Mouse (Mus musculus) MEL (cell line): ENCODE measurements around the gene Gm20388. TPM values are rescaled to one million over a fixed set of nuclear protein-coding genes. Genes with fewer than 3 reads are reported as not detected.

Source experiments
- DNase-seq: peaks from one replicate; pipeline ENCODE4 v3.0.0; 2011; ENCODE audit warnings: low read depth, low spot score
- H3K27ac ChIP-seq: 2 replicates; pipeline ENCODE4 v1.5.1; 2012; ENCODE audit warnings: low read depth, mild to moderate bottlenecking, control low read depth, low read length, moderate library complexity; ENCODE audit not compliant: control insufficient read depth
- H3K27me3 ChIP-seq, 2 experiments: fragments of 150-350 bp in 1 of 2; sonication (generic) in 1 of 2; 2 replicates each; pipeline ENCODE4 v1.6.1; 2012; ENCODE audit warnings: low read length in 2 of 2, mild to moderate bottlenecking in 2 of 2, improper control_type of control experiment in 1 of 2, moderate library complexity in 1 of 2; ENCODE audit not compliant: insufficient read depth in 2 of 2, control insufficient read depth in 1 of 2
- H3K36me3 ChIP-seq, 2 experiments: 2 replicates each; pipeline ENCODE4 v1.6.1; 2012 to 2014; ENCODE audit warnings: low read length in 2 of 2, improper control_type of control experiment in 1 of 2, inconsistent platforms in 1 of 2, mild to moderate bottlenecking in 1 of 2; ENCODE audit not compliant: insufficient read depth in 2 of 2, control insufficient read depth in 1 of 2
- H3K4me1 ChIP-seq, 2 experiments: fragments of 150-350 bp in 1 of 2; sonication (generic) in 1 of 2; 2 replicates each; pipeline ENCODE4 v1.6.1; 2012; ENCODE audit warnings: low read length in 2 of 2, improper control_type of control experiment in 1 of 2, mild to moderate bottlenecking in 1 of 2; ENCODE audit not compliant: insufficient read depth in 2 of 2, control insufficient read depth in 1 of 2
- H3K4me3 ChIP-seq, 2 experiments: fragments of 150-350 bp in 1 of 2; sonication (generic) in 1 of 2; 2 replicates each; pipeline ENCODE4 v1.5.1; 2012; ENCODE audit warnings: low read depth in 2 of 2, low read length in 2 of 2, mild to moderate bottlenecking in 2 of 2, moderate library complexity in 2 of 2, control low read depth in 1 of 2, improper control_type of control experiment in 1 of 2; ENCODE audit not compliant: control insufficient read depth in 1 of 2, insufficient read depth in 1 of 2
- H3K79me2 ChIP-seq: 2 replicates; pipeline ENCODE4 v1.6.1; 2012; ENCODE audit warnings: mild to moderate bottlenecking, low read length, moderate library complexity; ENCODE audit not compliant: control insufficient read depth, poor library complexity, insufficient read depth
- H3K9ac ChIP-seq: 2 replicates; pipeline ENCODE4 v1.6.1; 2012; ENCODE audit warnings: low read depth, mild to moderate bottlenecking, control low read depth, low read length, moderate library complexity; ENCODE audit not compliant: control insufficient read depth, poor library complexity, severe bottlenecking
- H3K9me3 ChIP-seq: fragments of 150-350 bp; sonication (generic); replicated peaks from 2 replicates; pipeline ENCODE4 v1.6.1; 2012; ENCODE audit warnings: mild to moderate bottlenecking, low read length, improper control_type of control experiment, moderate library complexity; ENCODE audit not compliant: insufficient read depth
- BHLHE40 ChIP-seq: IDR thresholded peaks from 2 replicates; pipeline ENCODE4 v1.6.1; 2012; ENCODE audit warnings: low read depth, mild to moderate bottlenecking, inconsistent platforms, low read length, improper control_type of control experiment, borderline replicate concordance
- CTCF ChIP-seq, 3 experiments: IDR thresholded peaks in 2 of 3; conservative IDR thresholded peaks in 1 of 3; 2 replicates each; pipeline ENCODE4 v1.5.1; 2011 to 2012; ENCODE audit warnings: low read length in 3 of 3, low read depth in 2 of 3, mild to moderate bottlenecking in 2 of 3, improper control_type of control experiment in 1 of 3, inconsistent platforms in 1 of 3, mixed read lengths in 1 of 3, moderate library complexity in 1 of 3; ENCODE audit not compliant: control insufficient read depth in 1 of 3, insufficient read depth in 1 of 3, poor library complexity in 1 of 3, severe bottlenecking in 1 of 3
- E2F4 ChIP-seq: IDR thresholded peaks from 2 replicates; pipeline ENCODE4 v1.6.1; 2011; ENCODE audit warnings: low read depth, low read length, improper control_type of control experiment, borderline replicate concordance
- ELF1 ChIP-seq: IDR thresholded peaks from 2 replicates; pipeline ENCODE4 v1.6.1; 2014; ENCODE audit warnings: low read depth, mild to moderate bottlenecking, inconsistent platforms, low read length, improper control_type of control experiment, moderate library complexity
- EP300 ChIP-seq, 2 experiments: IDR thresholded peaks; 2 replicates each; pipeline ENCODE4 v1.6.1; 2011; ENCODE audit warnings: improper control_type of control experiment in 2 of 2, low read length in 2 of 2, low read depth in 1 of 2, mild to moderate bottlenecking in 1 of 2
- GABPA ChIP-seq: IDR thresholded peaks from 2 replicates; pipeline ENCODE4 v1.6.1; 2012; ENCODE audit warnings: low read depth, mild to moderate bottlenecking, inconsistent platforms, low read length, improper control_type of control experiment, moderate library complexity
- GATA1 ChIP-seq: IDR thresholded peaks from 2 replicates; pipeline ENCODE4 v1.6.1; 2011; ENCODE audit warnings: low read depth, low read length, improper control_type of control experiment
- KAT2A ChIP-seq: conservative IDR thresholded peaks from 2 replicates; pipeline ENCODE4 v1.6.1; 2012; ENCODE audit warnings: low read depth, low read length, improper control_type of control experiment, inconsistent platforms
- MEF2A ChIP-seq: IDR thresholded peaks from 2 replicates; pipeline ENCODE4 v1.6.1; 2014; ENCODE audit warnings: low read depth, mild to moderate bottlenecking, inconsistent platforms, low read length, improper control_type of control experiment; ENCODE audit not compliant: poor library complexity, insufficient replicate concordance, severe bottlenecking; ENCODE audit errors: extremely low read depth
- MXI1 ChIP-seq: IDR thresholded peaks from 2 replicates; pipeline ENCODE4 v1.6.1; 2011; ENCODE audit warnings: mild to moderate bottlenecking, low read depth, low read length, improper control_type of control experiment
- NELFE ChIP-seq: IDR thresholded peaks from 2 replicates; pipeline ENCODE4 v1.6.1; 2011; ENCODE audit warnings: low read depth, low read length, improper control_type of control experiment
- NRF1 ChIP-seq: IDR thresholded peaks from 2 replicates; pipeline ENCODE4 v1.6.1; 2014; ENCODE audit warnings: low read depth, mild to moderate bottlenecking, inconsistent platforms, low read length, improper control_type of control experiment, moderate library complexity; ENCODE audit not compliant: poor library complexity, insufficient read depth, severe bottlenecking
- POLR2AphosphoS2 ChIP-seq: IDR thresholded peaks from 2 replicates; pipeline ENCODE4 v1.6.1; 2011; ENCODE audit warnings: low read length, improper control_type of control experiment
- POLR2AphosphoS5 ChIP-seq: IDR thresholded peaks from 2 replicates; pipeline ENCODE4 v1.6.1; 2012; ENCODE audit warnings: low read depth, borderline replicate concordance, mild to moderate bottlenecking, inconsistent platforms, low read length, moderate library complexity, mixed read lengths
- RAD21 ChIP-seq: IDR thresholded peaks from 2 replicates; pipeline ENCODE4 v1.6.1; 2011; ENCODE audit warnings: mild to moderate bottlenecking, low read depth, low read length, improper control_type of control experiment
- SIN3A ChIP-seq: IDR thresholded peaks from 2 replicates; pipeline ENCODE4 v1.6.1; 2012; ENCODE audit warnings: low read length, improper control_type of control experiment, inconsistent platforms
- SMC3 ChIP-seq: IDR thresholded peaks from 2 replicates; pipeline ENCODE4 v1.6.1; 2011; ENCODE audit warnings: low read depth, low read length, improper control_type of control experiment
- TCF12 ChIP-seq: IDR thresholded peaks from 2 replicates; pipeline ENCODE4 v1.6.1; 2014; ENCODE audit warnings: low read depth, mild to moderate bottlenecking, inconsistent platforms, low read length, improper control_type of control experiment, moderate library complexity
- USF1 ChIP-seq: IDR thresholded peaks from 2 replicates; pipeline ENCODE4 v1.6.1; 2014; ENCODE audit warnings: low read depth, mild to moderate bottlenecking, inconsistent platforms, low read length, improper control_type of control experiment, moderate library complexity
- ZC3H11A ChIP-seq: IDR thresholded peaks from 2 replicates; pipeline ENCODE4 v1.6.1; 2012; ENCODE audit warnings: low read depth, mild to moderate bottlenecking, inconsistent platforms, low read length, improper control_type of control experiment
- polyA plus RNA-seq, 2 experiments: library from polyadenylated mRNA; stranded (reverse) in 1 of 2; unstranded in 1 of 2; fragments of >175 nt in 1 of 2; fragments of >200 nt in 1 of 2; gene quantifications; 2 replicates each; pipeline versions ENCODE4 v1.2.1 to v1.2.4; 2012; ENCODE audit warnings: low replicate concordance in 2 of 2, low read depth in 1 of 2; ENCODE audit not compliant: insufficient read length in 2 of 2, insufficient read depth in 1 of 2, missing spikeins in 1 of 2
- total RNA-seq: library from RNA; depleted of rRNA; stranded (reverse); fragments of 300-350 nt; gene quantifications from 2 replicates; pipeline ENCODE4 v1.2.3, GENCODE M21; 2012

The Gm20388 gene
- total and polyA plus RNA-seq, 3 experiments: 11.1 to 17.8 TPM; not detected in 1

- TF ChIP-seq RAD21: no peak
- no peak for TF ChIP-seq NRF1
- TF ChIP-seq TCF12: no peak
- no peak for TF ChIP-seq POLR2AphosphoS2
- no peak for TF ChIP-seq GABPA
- no peak for DNase-seq
- Histone ChIP-seq H3K4me3 (no peak overlapping the region), H3K36me3 (no peaks in the 10 kb centered on the region), H3K9ac (no peak overlapping the region), H3K4me1 (peaks cover 0 to 6% of the 10 kb centered on the region in 2 experiments; a peak in 2 of 4 replicates), H3K27ac (no peak overlapping the region), H3K9me3 (no peaks in the 10 kb centered on the region), H3K27me3 (no peaks in the 10 kb centered on the region), H3K79me2 (no peaks in the 10 kb centered on the region)
Observed at GRCm38 (mm10) chr8:120228781-120229573, 318.3 kb downstream of the Gm20388 start.

- Histone ChIP-seq H3K9ac (no peak overlapping the region), H3K4me3 (no peak overlapping the region), H3K4me1 (peaks cover 0 to 6% of the 10 kb centered on the region in 2 experiments; a peak in 2 of 4 replicates), H3K27ac (no peak overlapping the region), H3K79me2 (no peaks in the 10 kb centered on the region), H3K9me3 (no peaks in the 10 kb centered on the region), H3K27me3 (no peaks in the 10 kb centered on the region), H3K36me3 (no peaks in the 10 kb centered on the region)
- no peak for TF ChIP-seq ELF1
- TF ChIP-seq BHLHE40: no peak
- no peak for TF ChIP-seq USF1
- no peak for TF ChIP-seq GATA1
- no peak for TF ChIP-seq POLR2AphosphoS2
- DNase-seq: no peak
Observed at GRCm38 (mm10) chr8:120229574-120229916, 318.9 kb downstream of the Gm20388 start.

GRCm38 (mm10) chr8:120230081-120230480, 319.4 kb downstream of the Gm20388 start:
- no peak for TF ChIP-seq NELFE
- no peak for TF ChIP-seq MXI1
- TF ChIP-seq MEF2A: no peak
- TF ChIP-seq SIN3A: no peak
- TF ChIP-seq EP300 (IDR thresholded peaks at IDR 0.05; ENCODE audit: low read depth in 1 of 2, low read length in 2 of 2): no peak
- TF ChIP-seq GABPA: no peak
- TF ChIP-seq POLR2AphosphoS2: no peak
- no peak for TF ChIP-seq SMC3
- TF ChIP-seq KAT2A: no peak
- no peak for TF ChIP-seq ZC3H11A
- no peak for TF ChIP-seq POLR2AphosphoS5
- no peak for TF ChIP-seq ELF1
- TF ChIP-seq E2F4: no peak
- TF ChIP-seq CTCF (IDR thresholded peaks at IDR 0.05 in 2 of 3, conservative IDR thresholded peaks at IDR 0.05 in 1 of 3; ENCODE audit: control insufficient read depth in 1 of 3, insufficient read depth in 1 of 3, low read depth in 2 of 3, low read length in 3 of 3, poor library complexity in 1 of 3, severe bottlenecking in 1 of 3): no peak
- Histone ChIP-seq H3K4me3 (no peak overlapping the region), H3K79me2 (no peaks in the 10 kb centered on the region), H3K9ac (no peak overlapping the region), H3K36me3 (no peaks in the 10 kb centered on the region), H3K27ac (no peak overlapping the region), H3K4me1 (peaks cover 0 to 6% of the 10 kb centered on the region in 2 experiments; a peak in 2 of 4 replicates), H3K27me3 (no peaks in the 10 kb centered on the region), H3K9me3 (no peaks in the 10 kb centered on the region)
- no peak for DNase-seq
